Mouse (Mus musculus): ENCODE results near the gene Nlrp1a.

The Nlrp1a gene

DNA sequence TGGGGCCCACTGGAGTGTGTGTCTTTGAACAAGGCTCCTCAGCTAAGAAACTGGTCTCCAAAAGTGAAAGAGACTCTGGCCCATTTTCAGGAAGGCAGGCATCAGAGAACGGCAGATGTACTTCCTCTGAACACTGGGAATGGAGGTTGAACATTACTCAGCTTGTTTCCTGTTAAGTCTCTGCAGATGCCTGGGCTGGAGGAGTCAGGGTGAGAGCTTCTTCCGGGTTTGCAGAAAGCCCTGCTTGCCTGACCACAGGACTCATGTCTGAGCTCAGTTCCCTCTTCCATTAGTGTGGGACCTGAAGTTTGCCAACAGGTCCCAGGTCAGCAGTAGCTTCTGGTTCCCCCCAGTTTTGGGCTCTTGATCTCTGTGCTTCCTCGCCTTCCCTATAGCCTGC, at the start of gene Nlrp1a:
TSS of gene Nlrp1a (minus strand) at position 44 of the 400 bp plus-strand sequence.
- DNase-seq (ENCODE audit: inconsistent ontology term), result no peak

DNA sequence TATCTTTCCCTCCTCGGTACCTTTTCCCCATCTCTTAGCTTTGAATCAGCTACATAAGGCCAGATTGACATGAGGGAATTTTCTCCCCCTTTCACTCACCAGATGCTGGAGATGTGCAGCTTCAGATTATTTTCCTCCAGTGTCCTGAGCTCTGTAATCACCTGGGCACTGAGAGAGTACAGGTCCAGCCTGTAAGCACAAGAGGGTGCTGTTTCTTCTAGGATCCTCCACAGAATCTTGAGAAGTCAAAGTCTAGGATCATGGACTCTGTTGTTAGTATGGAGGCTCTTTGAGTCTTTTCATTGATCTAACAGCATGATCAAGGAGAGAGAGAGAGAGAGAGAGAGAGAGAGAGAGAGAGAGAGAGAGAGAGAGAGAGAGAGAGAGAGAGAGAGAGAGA, 25.1 kb upstream of the Nlrp1a start:
- no peak for DNase-seq (ENCODE audit: inconsistent ontology term)

DNA sequence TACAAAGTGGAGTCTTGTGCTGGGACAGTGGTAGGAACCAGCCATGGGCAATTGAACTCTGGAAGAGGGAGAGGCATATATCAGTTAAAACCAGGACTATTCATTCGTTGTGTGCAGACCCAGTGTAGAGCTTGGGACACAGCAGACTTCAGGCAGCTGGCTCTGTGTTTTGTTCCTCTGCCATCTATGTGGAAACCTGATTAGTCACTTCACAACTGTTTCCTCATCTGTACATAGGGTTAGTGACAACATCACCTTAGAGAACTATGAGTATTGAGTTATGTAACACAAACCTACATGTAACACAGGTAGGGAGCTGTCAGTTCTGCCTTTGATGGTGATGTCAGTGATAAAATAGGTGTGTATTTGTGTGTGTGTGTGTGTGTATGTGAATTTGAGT, 19.6 kb upstream of the Nlrp1a start:
- DNase-seq (ENCODE audit: inconsistent ontology term), result no peak

DNA sequence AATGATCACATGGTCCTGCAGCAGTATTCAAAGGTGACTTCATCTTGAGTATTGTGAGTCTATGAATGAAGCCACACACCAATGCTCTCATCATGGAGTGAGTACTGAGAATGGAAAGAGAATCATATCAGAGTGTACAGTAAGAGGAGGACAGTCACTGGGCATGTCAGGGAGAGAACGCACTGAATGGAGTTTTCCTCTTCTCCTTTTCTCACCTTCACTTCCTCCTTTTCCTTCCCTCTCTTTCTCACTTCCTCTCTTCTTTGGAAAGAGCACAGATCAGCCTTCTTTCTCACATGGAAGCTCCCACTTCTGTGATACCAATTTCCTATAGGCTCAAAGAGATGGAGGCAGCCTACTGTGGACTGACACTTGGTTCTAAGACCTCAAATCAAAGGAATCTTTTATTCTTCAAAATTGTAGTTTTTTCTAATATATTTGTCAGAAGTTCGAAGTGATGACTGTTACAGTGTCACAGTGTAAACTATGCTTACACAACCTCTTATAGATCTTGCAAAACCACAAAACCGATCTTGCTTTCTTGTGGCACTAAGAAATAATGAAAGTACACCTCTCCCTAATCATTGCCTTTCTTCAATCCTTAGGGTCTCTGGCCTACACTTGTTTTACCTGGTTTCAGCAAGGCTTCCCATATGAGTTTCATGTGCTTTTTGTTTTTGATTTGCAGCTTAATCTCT, 15.1 kb upstream of the Nlrp1a start:
- no peak for DNase-seq (ENCODE audit: inconsistent ontology term)

DNA sequence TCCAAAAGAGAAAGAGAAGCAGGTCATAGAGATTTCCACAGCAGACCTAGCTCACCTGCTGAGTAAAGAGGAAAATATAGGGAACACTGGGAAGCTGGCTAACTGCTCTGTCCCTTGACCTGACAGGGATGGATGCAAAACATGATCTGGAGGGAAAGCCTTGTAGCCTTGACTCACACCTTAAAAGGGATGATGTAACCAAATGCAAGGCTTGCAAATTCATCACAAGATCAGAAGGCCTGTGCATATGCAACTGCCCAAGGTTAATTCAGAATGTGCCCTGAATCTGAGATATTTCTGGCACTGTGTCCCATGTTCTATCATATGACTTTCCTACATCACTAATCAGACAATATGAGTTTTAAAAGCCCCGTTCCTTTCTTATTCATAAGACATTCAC, 10.8 kb upstream of the Nlrp1a start:
- DNase-seq (ENCODE audit: inconsistent ontology term), result no peak

DNA sequence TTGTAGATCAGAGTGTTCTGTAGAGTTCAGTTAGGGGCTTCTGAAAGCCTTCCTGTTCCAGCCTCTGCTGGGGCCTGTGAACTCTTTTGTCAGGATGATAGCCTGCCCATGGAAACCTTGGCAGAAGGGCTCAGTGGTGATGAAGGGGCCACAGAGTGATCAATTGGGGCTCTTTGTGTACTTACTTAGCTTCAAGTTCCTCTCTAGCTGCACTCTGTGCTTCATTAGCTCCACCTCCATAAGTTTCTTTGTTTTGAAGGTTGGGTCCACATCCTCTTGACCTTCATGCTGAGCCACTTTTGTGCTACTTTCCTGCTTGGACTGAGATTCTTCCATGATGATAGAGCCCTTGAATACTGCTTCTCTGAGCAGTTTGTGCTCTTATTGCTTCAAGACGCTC, 2.5 kb downstream of the Nlrp1a start:
- no peak for DNase-seq (ENCODE audit: inconsistent ontology term)

DNA sequence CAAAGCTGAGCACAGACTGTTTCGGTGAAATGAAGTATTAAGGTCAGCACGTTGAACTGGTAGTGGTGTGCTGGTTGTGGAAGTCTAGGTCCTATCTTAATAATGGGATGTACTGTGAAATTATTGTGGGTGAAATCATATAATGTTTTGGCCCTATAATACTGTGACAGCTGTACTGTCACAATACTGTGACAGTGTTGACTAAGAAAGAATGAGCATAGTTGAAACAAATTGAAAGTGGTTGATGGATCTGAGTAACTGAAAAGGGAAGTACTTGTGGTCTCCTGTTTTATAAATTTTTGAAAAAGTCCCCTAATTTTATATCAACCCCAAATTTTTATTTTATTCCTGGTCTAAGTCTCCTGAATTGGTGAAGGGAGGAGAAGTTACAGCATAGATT, 37.4 kb downstream of the Nlrp1a start:
- no peak for DNase-seq (ENCODE audit: inconsistent ontology term)

DNA sequence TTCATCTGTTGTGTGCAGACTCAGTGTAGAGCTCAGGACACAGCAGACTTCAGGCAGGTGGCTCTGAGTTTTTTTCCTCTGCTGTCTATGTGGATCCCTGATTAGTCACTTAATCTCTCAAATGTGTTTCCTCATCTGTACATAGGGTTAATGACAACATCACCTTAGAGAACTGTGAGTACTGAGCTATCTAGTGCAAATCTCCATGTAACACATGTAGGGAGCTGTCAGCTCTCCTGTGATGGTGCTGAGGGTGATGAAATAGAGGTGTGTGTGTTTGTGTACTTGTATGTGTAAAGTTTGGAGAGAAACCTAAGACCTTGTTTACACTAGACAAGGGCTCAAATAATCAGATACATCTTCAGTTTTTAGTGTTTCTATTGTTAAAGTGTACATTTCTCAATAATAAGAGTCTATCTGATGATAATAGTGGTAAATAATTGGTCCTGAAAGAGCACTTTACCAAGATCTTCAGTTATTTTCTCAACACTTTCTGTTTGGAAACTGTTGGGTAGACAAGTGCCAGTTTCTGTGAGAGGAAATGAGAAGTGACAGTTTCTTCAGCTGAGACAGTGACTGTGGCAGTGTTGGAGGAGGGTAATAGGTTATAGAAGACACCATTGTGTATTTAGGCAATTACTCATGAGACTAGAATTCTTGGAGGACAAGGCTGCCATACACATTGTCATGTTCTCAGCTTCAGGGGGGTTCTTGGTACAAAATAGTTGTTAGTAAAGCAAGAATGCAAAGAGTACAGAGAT, 38.1 kb downstream of the Nlrp1a start:
- peak; percentile 63 for DNase-seq (ENCODE audit: inconsistent ontology term)

DNA sequence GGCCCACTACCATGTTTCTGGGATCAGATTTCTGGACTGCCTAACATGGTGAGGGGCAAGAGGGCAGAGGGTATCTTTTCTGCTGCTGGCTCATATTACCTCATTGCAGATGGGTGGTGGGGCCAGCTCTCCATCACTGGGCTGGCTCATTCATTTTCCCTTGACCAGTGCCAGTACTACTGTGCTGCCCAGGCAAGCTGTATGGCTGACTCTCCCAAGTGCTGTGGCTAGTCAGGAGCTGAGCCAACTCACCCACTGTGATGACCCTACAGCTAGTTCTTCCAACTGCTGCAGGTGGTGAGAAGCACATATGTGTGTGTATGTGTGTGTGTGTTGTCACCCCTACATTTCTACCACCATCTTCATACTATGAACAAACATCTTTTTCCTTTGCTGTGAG, 40.6 kb downstream of the Nlrp1a start:
- no peak for DNase-seq (ENCODE audit: inconsistent ontology term)

DNA sequence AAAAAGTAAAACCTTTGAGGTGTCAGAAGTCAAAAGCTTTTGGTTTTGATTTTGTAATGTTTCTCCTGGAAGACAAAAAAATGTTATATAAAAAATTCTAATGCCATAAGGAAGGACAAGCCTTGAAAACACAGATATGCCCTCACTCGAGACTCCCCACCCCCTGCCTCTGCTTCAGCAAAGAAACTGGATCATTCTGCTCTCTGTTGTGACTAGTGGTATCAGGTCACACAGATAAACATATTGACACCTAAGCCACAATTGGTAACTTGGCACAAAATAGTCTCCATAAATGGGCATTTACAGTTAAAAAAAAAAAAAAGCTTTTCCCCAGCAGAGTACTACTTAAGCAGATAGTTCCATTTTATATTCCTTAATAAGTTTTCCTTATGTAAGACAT, 68.2 kb downstream of the Nlrp1a start:
- no peak for DNase-seq (ENCODE audit: inconsistent ontology term)

DNA sequence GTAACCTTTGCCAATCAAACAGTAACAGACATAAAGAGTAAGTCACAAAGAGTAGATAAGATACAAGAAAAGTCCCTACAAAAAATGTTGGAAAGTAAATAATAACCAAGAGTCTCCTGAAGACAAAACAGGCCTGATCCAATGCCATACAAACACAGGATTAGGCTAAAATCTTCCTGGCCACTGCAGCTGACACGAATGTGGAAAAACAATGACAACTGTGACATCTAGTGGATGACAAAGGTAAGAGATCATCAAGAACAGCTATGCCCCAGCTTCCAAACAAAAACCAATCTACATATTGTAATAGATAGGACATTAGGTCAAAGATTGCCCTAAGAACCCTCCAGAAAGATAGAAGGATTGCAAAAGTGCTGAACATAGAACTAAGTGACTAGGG, 92.0 kb downstream of the Nlrp1a start:
- no peak for DNase-seq (ENCODE audit: inconsistent ontology term)

All from Muller cell, postnatal 12 days (primary cell).